Mouse (Mus musculus) layer of hippocampus, adult 9-10 months (tissue): Measurements from ENCODE around the gene Amelx.

Source experiments
- DNase-seq: peaks from one replicate; pipeline ENCODE4 v3.0.0; 2022; ENCODE audit warnings: low spot score

Amelx gene

DNA sequence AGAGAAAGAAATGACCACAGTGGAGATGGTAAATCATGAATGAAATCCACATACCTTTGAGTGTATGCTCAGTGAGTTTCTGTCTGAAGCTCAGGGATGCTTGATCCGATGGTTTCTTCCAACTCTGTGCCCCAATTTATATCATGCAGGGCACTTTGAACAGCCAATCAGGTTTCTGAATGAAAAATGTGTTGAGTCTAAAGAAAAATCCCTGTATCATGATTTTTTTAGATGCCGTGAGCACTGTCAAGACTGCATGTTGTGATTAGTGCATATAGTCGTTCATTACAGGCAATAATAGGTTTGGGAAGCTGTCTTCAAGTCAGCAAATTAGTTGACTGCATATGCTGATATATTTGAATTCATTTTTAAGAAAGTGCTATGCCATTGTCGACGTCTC is at the start of gene Amelx:
Gene Amelx (minus strand): TSS at position 101 of the 400 bp plus-strand sequence.
- no peak for DNase-seq

- no peak for DNase-seq
These were observed 35.5 kb upstream of the Amelx start for GRCm38 (mm10) chrX:169222357-169223062.

- no peak for DNase-seq
These were observed 33.1 kb upstream of the Amelx start for GRCm38 (mm10) chrX:169220064-169220463.

- DNase-seq: no peak
These were observed 23.0 kb upstream of the Amelx start for GRCm38 (mm10) chrX:169210019-169210418.

DNA sequence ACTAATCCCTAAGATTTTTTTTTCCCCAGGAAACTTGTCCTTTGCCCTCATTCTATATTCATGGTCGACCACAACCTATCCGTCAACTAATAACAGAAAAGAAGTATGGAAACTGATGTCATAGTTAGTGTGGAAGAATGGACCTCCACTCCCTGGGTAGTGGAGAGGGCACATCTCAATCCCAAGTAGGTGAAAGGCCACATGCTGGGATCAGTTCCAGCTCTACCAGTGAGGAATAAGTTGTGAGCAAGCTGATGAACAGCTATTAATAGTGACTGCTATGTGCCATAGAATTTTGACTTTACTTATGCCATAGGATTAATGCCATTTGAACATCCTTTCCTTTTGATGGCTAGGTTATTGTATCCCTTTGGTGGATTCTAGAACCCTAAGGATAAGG is 8.4 kb downstream of the Amelx start:
- no peak for DNase-seq

DNA sequence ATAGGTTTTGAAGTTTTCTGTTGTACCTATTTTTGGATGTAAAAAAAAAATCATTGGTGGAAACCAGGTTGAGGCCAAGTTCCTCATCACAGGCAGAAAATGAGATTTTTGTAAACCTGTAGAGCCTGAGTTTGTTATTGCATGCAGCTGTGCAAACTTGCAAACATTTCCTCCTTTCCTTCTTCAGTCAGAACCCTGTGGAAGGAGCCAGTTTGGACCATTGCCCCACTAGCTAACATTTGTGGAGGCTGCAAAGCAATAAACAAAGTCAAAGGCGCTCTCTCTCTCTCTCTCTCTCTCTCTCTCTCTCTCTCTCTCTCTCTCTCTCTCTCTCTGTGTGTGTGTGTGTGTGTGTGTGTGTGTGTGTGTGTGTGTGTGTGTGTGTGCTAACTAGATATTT is 13.2 kb downstream of the Amelx start:
- DNase-seq: no peak

DNA sequence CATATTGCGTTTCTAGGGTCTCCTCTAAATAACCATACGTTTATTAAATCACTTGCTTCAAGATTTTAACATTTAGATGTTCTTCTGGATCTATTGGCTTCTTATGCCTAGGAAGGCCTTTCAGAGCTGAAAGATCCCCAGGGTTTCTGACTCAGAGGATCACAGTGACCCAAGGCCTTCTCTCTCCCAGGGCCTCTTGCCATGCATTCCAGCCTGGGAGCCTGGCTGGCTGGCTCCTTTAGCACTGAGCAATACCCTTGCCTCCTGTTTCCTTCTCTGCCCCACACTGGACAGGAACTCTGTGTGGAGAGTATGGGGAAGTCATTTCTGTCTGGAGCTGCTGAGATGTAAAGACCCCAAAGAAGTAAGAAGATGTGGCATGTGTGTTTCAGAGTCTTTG is 16.0 kb downstream of the Amelx start:
- DNase-seq: no peak

- DNase-seq: no peak
These were observed 28.6 kb downstream of the Amelx start for GRCm38 (mm10) chrX:169158385-169158784.

GRCm38 (mm10) chrX:169153805-169154204 is 33.2 kb downstream of the Amelx start:
- no peak for DNase-seq

GRCm38 (mm10) chrX:169140467-169140866 is 46.5 kb downstream of the Amelx start:
- DNase-seq: no peak

DNA sequence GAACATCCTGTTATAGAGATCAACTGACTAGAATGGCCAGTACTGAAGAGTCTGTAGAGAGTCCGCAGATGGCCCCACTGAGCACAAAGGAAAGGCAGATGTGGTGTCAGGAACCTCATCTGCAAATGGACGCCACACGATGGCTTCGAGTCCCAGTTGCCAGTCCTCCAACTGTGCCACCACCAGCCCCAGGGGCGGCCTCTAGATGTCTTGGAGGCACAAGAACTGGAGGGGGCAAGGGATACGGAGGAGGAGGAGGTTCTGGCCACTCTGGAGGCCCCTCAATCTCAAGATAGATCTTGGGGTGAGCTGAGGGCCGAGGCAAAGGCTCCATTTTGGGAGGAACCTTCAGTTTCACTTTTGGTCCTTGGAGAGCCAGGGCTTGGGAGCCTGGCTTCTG is 47.2 kb downstream of the Amelx start:
- DNase-seq: no peak
